Comparison of ENCODE assay signal across 8 mouse cellular contexts in the genomic region with DNA sequence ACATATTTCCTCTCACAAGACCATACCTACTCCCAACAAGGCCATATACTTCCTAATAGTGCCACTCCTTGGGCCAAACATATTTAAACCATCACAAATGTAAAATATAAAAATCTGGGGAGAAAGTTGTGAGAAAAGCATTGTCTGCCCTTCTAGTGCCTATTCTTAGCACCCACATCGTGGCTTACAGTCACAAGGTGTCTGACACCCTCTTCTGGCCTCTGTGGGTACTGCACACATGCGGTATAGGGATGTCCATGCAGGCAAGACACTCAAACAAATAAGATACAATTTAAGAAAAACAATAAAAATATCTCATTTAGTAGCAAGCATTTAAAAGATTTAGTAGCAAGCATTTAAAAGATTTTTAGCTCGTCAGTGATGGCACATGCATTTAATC. TPM values are rescaled to one million over a fixed set of nuclear protein-coding genes. Genes with fewer than 3 reads are reported as not detected.
DNase-seq lines count a peak whose midpoint lies in the region; ATAC-seq and TF ChIP-seq lines count a peak whose summit lies in the region.

No protein-coding gene starts in this region.

- H3K9ac ChIP-seq in intestine, postnatal 0 days (ENCODE audit: low read depth, low read length) = no peak overlapping the region

- H3K4me2 ChIP-seq in intestine, postnatal 0 days (replicated peaks; ENCODE audit: low read depth) = no peak overlapping the region

- no peaks in the 10 kb centered on the region for H3K27me3 ChIP-seq in intestine, postnatal 0 days (replicated peaks; ENCODE audit: control insufficient read depth, insufficient read depth, low read length)

- peak; percentile 81 for DNase-seq in 416B (ENCODE audit: low read depth)
- peak; percentile 77 for DNase-seq in MN1 (ENCODE audit: low spot score)
- peak; percentile 65 to 67 for DNase-seq in cerebellum, adult 18-20 months
- peak; percentile 49 to 69 for DNase-seq in frontal cortex, postnatal 10 days (ENCODE audit: low spot score in 2 of 2)
- DNase-seq in liver = peak; percentile 83
- peak; percentile 12 for DNase-seq in ovary, adult 18-20 months (ENCODE audit: low spot score)
- DNase-seq in thymus, postnatal 0 days (ENCODE audit: low spot score) = peak; percentile 84

- peaks cover 40% of the 10 kb centered on the region for H3K36me3 ChIP-seq in intestine, postnatal 0 days (ENCODE audit: control insufficient read depth, insufficient read depth)

- no peaks in the 10 kb centered on the region for H3K4me1 ChIP-seq in intestine, postnatal 0 days (replicated peaks; ENCODE audit: control insufficient read depth, insufficient read depth, low read length)

- no peak overlapping the region for H3K4me3 ChIP-seq in intestine, postnatal 0 days (ENCODE audit: low read depth, low read length)

- H3K9me3 ChIP-seq in intestine, postnatal 0 days (ENCODE audit: control insufficient read depth) = no peaks in the 10 kb centered on the region

- peak; percentile 92 for TF ChIP-seq CTCF in intestine, postnatal 0 days (IDR thresholded peaks at IDR 0.05; ENCODE audit: low read depth)

- WGBS in intestine, postnatal 0 days = 57% methylated on average over 3 of the region's 3 CpGs

- ATAC-seq in intestine, postnatal 0 days = peak; percentile 59; the same call in 1 of the 2 replicates

- H3K27ac ChIP-seq in intestine, postnatal 0 days (ENCODE audit: low read depth, low read length) = no peak overlapping the region

RNA-seq across cellular contexts. Expression of a gene that starts 23.8 kb away (rescaled TPM):
- polyA plus RNA-seq in intestine, postnatal 0 days (2015; fragmentation: Nextera tagmentation; extraction: Ambion mirVana) = 185 and 188 TPM in 2 replicates
- polyA plus RNA-seq in thymus, postnatal 0 days (2015; fragmentation: Nextera tagmentation; extraction: Ambion mirVana) = 105 and 107 TPM in 2 replicates

Comparison
In these comparisons a context has a peak if more than half of its experiments do, and no peak if none do; other contexts are left out.
1. DNase-seq: peak in every context shown above with its lines; median percentile 84 in thymus, postnatal 0 days; 83 in liver; 81 in 416B; 77 in MN1; 66 in cerebellum, adult 18-20 months; 59 in frontal cortex, postnatal 10 days; 12 in ovary, adult 18-20 months.